Mouse (Mus musculus): ENCODE measurements at regions not wholly inside any gene's neighbourhood (a gene's known extent, or its start where the extent isn't known, plus 50 kb on each side); places are given as distances from the start of the nearest gene placed in this dataset.

DNA sequence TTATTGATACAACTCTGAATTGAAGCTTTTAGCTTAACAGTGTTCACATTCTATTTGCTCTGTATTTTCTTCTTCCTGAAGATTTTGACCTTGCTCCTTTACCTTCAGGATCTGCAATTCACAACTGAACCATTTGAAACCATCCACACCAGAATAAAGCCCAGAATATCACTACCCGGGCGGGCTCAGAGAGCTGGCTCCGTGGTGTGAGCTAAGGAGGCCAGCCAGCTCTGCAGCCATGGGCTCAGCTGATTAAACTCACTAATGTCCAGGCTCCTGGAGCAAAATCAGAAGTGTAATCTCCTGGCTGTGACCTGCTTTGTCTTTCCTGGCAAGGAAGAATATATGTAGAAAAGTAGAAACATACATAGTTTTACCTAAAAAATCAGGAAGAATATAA, 309.9 kb downstream of the Gm10295 start:
- TF ChIP-seq NRF1 (IDR thresholded peaks at IDR 0.05; ENCODE audit: low read depth, low read length) (no peak), CTCF (conservative IDR thresholded peaks at IDR 0.05 in 1 of 2, IDR thresholded peaks at IDR 0.05 in 1 of 2; ENCODE audit: low read depth in 2 of 2, low read length in 2 of 2) (no peak), EP300 (IDR thresholded peaks at IDR 0.05; ENCODE audit: low read length) (no peak), UBTF (IDR thresholded peaks at IDR 0.05; ENCODE audit: low read depth, low read length) (no peak), SMC3 (IDR thresholded peaks at IDR 0.05; ENCODE audit: low read depth, low read length) (no peak), ZC3H11A (IDR thresholded peaks at IDR 0.05; ENCODE audit: low read depth, low read length) (no peak), POLR2A (IDR thresholded peaks at IDR 0.05; ENCODE audit: low read depth, low read length) (no peak)

All from CH12.LX (cell line).